Mouse (Mus musculus) heart, postnatal 25 days (tissue): ENCODE measurements at regions not wholly inside any gene's neighbourhood (a gene's known extent, or its start where the extent isn't known, plus 50 kb on each side); places are given as distances from the start of the nearest gene placed in this dataset.

ENCODE experiments used
- DNase-seq: peaks from one replicate; pipeline ENCODE4 v3.0.0; 2022; ENCODE audit warnings: low spot score
- intact Hi-C: fragments of 180-260 bp; cut with DNase I; formaldehyde crosslinking; loops from one replicate; pipeline ENCODE4 v1.15.1; 2025

- intact Hi-C loops, result no loop called here
- DNase-seq, result no peak
Measured at GRCm38 (mm10) chr3:105220641-105221040, 154.0 kb downstream of the 4930564D02Rik start.

GRCm38 (mm10) chr3:105222925-105223324 is 156.3 kb downstream of the 4930564D02Rik start:
- intact Hi-C loops, result no loop called here
- no peak for DNase-seq

- no peak for DNase-seq
- intact Hi-C loops, result no loop called here
Measured at GRCm38 (mm10) chr3:105223671-105224070, 157.0 kb downstream of the 4930564D02Rik start.

- no peak for DNase-seq
- intact Hi-C loops, result no loop called here
Measured at GRCm38 (mm10) chr3:105227551-105227950, 160.9 kb downstream of the 4930564D02Rik start.

GRCm38 (mm10) chr3:105228401-105228800 is 161.8 kb downstream of the 4930564D02Rik start:
- DNase-seq, result no peak
- intact Hi-C loops, result no loop called here

- intact Hi-C loops, result no loop called here
- DNase-seq, result no peak
Measured at GRCm38 (mm10) chr3:105241048-105241447, 174.4 kb downstream of the 4930564D02Rik start.

GRCm38 (mm10) chr3:105257096-105257495 is 190.5 kb downstream of the 4930564D02Rik start:
- intact Hi-C loops, result no loop called here

GRCm38 (mm10) chr3:105275241-105275640 is 176.9 kb upstream of the Kcnd3 start:
- DNase-seq, result no peak
- intact Hi-C loops, result no loop called here

More at GRCm38 (mm10) chr3:105257096-105257495, 190.5 kb downstream of the 4930564D02Rik start:
- no peak for DNase-seq

GRCm38 (mm10) chr3:105280971-105281370 is 171.2 kb upstream of the Kcnd3 start:
- intact Hi-C loops, result no loop called here
- DNase-seq, result no peak

- intact Hi-C loops, result no loop called here
- no peak for DNase-seq
Measured at GRCm38 (mm10) chr3:105281686-105282085, 170.4 kb upstream of the Kcnd3 start.

- DNase-seq, result no peak
- intact Hi-C loops, result no loop called here
Measured at GRCm38 (mm10) chr3:105298273-105298672, 153.9 kb upstream of the Kcnd3 start.

GRCm38 (mm10) chr3:105300693-105301548 is 151.2 kb upstream of the Kcnd3 start:
- intact Hi-C loops, result no loop called here

GRCm38 (mm10) chr3:105307676-105308075 is 144.5 kb upstream of the Kcnd3 start:
- intact Hi-C loops, result no loop called here
- no peak for DNase-seq

More at GRCm38 (mm10) chr3:105300693-105301548, 151.2 kb upstream of the Kcnd3 start:
- no peak for DNase-seq

- intact Hi-C loops, result no loop called here
- DNase-seq, result no peak
Measured at GRCm38 (mm10) chr3:105309020-105309419, 143.1 kb upstream of the Kcnd3 start.

- intact Hi-C loops, result no loop called here
- DNase-seq, result no peak
Measured at GRCm38 (mm10) chr3:105353268-105353667, 98.9 kb upstream of the Kcnd3 start.

GRCm38 (mm10) chr3:105354123-105354931 is 97.8 kb upstream of the Kcnd3 start:
- intact Hi-C loops, result no loop called here
- DNase-seq, result no peak

- no peak for DNase-seq
- intact Hi-C loops, result no loop called here
Measured at GRCm38 (mm10) chr3:105357511-105357910, 94.6 kb upstream of the Kcnd3 start.

GRCm38 (mm10) chr3:105359636-105360035 is 92.5 kb upstream of the Kcnd3 start:
- intact Hi-C loops, result no loop called here
- DNase-seq, result no peak

GRCm38 (mm10) chr3:105364685-105365084 is 87.4 kb upstream of the Kcnd3 start:
- intact Hi-C loops, result no loop called here
- DNase-seq, result no peak

- intact Hi-C loops, result no loop called here
- no peak for DNase-seq
Measured at GRCm38 (mm10) chr3:105366806-105367205, 85.3 kb upstream of the Kcnd3 start.

GRCm38 (mm10) chr3:105367972-105368371 is 84.2 kb upstream of the Kcnd3 start:
- DNase-seq, result no peak
- intact Hi-C loops, result no loop called here
